Mouse (Mus musculus): ENCODE data around the gene Cdkn2aipnl.

Gene Cdkn2aipnl

GRCm38 (mm10) chr11:51946144-51946543, 21.3 kb upstream of the Cdkn2aipnl start:
- DNase-seq (ENCODE audit: low read depth, low spot score) = no peak

- DNase-seq (ENCODE audit: low read depth, low spot score) = no peak
Measured at GRCm38 (mm10) chr11:51949155-51949840, 18.2 kb upstream of the Cdkn2aipnl start.

- DNase-seq (ENCODE audit: low read depth, low spot score) = no peak
Measured at GRCm38 (mm10) chr11:51949919-51950318, 17.5 kb upstream of the Cdkn2aipnl start.

GRCm38 (mm10) chr11:51951861-51952420, 15.5 kb upstream of the Cdkn2aipnl start:
- no peak for DNase-seq (ENCODE audit: low read depth, low spot score)

DNA sequence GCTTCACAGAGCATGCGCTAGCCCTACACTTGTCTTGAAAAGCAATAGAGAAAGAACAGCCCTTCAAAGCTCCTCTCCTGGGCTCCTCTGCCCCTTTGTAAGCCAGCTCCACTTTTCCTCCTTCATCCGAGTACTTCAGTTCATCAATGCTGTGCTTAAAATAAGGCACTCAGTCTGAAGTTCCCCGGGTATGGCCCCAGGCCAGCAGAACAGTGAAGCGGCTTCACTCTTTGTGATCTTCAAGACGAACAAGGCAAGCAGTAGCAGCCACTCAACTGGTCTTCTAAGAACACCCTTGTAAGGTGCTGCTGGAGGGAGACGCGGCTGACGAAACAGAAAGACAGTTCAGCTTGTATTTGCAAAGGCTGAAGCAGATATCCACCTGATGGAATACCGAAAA, 11.3 kb upstream of the Cdkn2aipnl start:
- DNase-seq (ENCODE audit: low read depth, low spot score) = no peak

GRCm38 (mm10) chr11:51957760-51958159, 9.7 kb upstream of the Cdkn2aipnl start:
- DNase-seq (ENCODE audit: low read depth, low spot score) = no peak

DNA sequence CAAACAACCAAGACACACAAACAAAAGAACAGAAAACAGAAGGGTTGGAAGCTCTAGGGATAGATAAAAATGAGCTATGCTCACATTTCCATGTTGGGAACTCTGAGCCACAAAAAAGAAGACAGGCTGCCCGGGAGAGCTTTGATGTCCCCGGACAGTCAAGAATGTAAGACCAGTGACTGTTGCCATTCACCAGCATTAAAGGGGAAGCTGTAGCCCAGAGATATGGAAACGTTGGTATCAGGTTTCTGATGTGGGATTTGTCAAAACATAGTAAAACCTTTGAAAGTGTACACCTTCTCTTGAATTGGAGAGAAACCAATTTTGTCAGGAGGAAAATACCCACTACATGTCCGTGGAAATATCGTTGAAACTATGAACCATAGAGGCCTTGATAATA, 8.0 kb upstream of the Cdkn2aipnl start:
- DNase-seq (ENCODE audit: low read depth, low spot score) = no peak

- DNase-seq (ENCODE audit: low read depth, low spot score) = no peak
Measured at GRCm38 (mm10) chr11:51960061-51960460, 7.4 kb upstream of the Cdkn2aipnl start.

DNA sequence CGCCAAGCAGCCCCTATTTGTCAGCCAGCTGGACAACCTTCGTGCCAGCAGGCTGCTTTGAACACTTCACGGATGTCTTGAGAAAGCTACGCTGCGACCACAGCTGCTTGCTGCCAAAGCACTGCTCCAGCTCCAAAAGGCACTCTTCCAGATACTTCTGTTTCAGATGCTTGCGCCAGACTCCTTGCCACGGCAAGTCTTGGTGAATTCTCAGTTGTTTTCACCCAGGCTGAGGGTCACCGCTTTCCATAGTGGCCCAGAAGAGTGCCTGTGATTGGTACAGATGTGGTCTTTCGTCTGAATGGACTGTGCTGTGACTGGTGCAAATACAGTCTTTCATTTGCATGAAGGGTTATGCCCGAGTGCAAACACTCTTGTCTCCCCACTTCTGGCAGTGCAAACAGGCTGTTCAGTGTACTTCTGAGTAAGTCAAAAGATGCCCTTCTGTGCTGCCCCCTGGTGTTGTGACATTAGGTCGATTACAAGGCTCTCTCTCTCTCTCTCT, 6.4 kb upstream of the Cdkn2aipnl start:
- DNase-seq (ENCODE audit: low read depth, low spot score) = no peak

- DNase-seq (ENCODE audit: low read depth, low spot score) = no peak
Measured at GRCm38 (mm10) chr11:51961761-51962160, 5.7 kb upstream of the Cdkn2aipnl start.

- no peak for DNase-seq (ENCODE audit: low read depth, low spot score)
Measured at GRCm38 (mm10) chr11:51962277-51962676, 5.2 kb upstream of the Cdkn2aipnl start.

- DNase-seq (ENCODE audit: low read depth, low spot score) = no peak
Measured at GRCm38 (mm10) chr11:51966651-51967050, 810 bp upstream of the Cdkn2aipnl start.

- DNase-seq (ENCODE audit: low read depth, low spot score) = no peak
Measured at GRCm38 (mm10) chr11:51968896-51969295, 1.4 kb downstream of the Cdkn2aipnl start.

DNA sequence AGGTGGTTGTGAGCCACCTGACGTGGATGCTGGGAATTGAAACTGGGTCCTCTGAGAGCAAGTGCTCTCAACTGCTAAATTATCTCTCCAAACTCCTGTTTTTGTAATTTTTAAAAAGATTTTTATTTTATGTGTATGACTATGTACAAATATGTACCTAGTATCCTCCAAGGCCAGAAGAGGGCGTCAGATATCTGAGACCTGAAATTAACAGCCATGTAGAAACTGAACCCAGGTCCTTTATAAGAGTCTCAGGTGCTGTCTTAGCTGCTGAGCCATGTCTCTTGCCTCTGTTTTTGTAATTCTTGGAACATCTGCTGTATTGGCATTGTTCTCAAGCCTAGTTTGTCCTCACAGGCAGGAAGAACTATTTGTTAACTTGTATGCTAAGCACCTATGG, 2.0 kb downstream of the Cdkn2aipnl start:
- no peak for DNase-seq (ENCODE audit: low read depth, low spot score)

DNA sequence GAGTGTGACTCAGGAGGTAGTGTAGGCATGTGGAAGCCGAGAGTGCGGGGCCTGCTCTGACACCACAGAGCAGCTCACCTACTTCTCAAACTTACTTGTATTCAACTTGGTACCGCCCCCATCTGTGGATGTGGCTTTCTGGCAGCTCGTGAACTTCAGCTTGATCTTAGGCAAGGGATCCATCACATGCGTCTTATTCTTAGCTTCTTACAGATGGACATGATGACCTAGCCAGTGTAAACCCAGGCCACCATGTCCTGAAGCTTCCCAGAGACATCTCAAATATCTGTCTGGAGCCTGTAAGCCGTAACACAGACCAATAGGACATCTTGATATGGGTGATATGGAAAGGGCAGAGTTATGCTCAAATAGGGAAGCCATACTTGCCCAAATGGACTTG, 4.2 kb downstream of the Cdkn2aipnl start:
- no peak for DNase-seq (ENCODE audit: low read depth, low spot score)

GRCm38 (mm10) chr11:51999611-52000289, 32.3 kb downstream of the Cdkn2aipnl start:
- DNase-seq (ENCODE audit: low read depth, low spot score) = no peak

DNA sequence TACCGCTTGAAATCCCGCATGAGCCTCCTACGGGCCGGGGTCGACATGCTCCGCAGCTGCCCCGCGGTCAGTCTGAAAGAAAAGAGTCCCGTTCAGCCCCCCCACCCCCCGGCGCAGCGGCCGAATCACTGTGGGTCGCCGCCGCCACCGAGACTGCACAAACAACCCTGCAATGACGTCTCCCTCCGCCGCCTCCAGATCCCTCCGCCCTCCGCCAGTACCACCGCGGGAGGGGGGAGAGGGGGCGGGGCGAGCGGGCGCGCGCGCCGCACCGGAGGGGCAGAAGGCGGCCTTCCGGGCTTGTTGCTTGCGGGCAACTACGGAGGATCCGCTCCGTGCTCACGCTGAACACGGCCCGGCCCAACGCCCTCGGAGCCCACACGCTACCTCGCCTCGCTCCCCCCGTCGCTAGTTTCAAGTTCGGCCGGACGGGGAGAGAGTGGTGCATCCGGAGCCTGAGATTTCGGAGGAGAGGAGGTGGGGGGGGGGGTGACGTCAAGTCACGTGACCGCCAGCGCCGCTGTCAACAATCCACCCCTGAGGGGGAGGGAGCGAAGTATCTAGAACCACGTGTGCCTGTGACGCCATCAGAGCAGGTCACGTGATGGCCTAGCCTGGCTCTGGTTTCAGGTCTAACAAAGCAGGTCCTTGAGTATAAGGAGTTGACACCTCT, 33.0 kb downstream of the Cdkn2aipnl start, which contains the start of gene Ube2b:
TSS of gene Ube2b (minus strand) at position 473 of the 673 bp plus-strand sequence.
- DNase-seq (ENCODE audit: low read depth, low spot score) = peak; percentile 98

- no peak for DNase-seq (ENCODE audit: low read depth, low spot score)
Measured at GRCm38 (mm10) chr11:52001341-52001740, 33.9 kb downstream of the Cdkn2aipnl start.

DNA sequence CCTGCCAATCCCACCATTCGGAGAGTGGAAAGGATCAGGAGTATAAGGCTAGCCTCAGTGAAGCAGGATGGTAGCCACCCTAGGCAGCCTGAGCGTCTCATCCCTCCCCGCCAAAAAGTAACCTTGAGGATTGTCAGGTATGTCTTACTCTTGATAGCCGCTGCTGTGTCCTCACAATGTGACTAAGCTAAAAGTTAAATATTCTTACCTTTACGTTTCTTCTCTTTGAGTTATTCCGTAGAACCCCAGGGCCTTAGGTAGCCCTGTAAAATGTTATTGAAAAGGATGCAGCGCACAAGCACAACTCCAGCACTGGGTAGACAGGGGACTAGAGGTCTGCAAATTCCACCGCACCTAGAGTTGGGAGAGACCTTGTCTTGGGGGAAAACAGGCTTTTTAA, 34.4 kb downstream of the Cdkn2aipnl start:
- DNase-seq (ENCODE audit: low read depth, low spot score) = no peak

DNA sequence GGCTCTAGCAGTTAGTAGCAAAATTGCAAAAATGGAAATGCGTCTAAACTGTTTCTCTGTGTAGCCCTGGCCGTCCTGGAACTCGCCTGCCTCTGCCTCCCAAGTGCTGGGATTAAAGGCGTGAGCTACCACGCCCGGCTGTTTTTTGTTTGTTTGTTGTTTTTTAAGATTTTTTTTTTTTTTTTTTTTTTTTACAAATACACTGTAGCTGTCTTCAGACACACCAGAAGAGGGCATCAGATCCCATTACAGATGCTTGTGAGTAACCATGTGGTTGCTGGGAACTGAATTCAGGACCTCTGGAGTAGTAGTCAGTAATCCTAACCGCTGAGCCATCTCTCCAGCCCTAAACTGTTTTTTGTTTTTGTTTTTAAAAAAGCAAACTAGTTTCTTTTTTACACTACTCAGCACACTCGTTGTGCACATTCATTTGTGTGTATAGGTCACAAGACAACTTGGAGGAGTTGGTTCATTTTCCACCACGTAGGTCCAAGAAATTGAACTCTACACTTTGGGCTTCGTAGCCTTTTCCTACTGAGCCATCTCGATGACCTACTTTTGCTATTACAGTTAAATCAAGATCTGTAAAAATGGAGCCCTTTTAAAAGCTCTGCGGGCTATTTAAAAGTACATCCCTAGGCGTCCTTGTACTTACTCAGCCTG, 35.5 kb downstream of the Cdkn2aipnl start:
- DNase-seq (ENCODE audit: low read depth, low spot score) = no peak

DNA sequence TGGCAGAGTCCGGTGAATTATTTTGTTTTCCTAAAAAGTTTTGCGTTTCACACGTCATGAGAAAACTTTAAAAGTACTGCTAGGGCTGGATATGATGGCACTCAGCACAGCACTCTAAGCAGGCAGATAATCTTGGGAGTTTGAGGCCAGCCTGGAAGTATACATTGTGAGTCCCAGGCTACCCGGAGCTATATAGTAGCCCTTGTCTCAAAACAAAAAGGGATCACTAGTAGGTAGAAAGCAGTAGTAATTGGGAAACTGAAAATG, 36.0 kb downstream of the Cdkn2aipnl start:
- no peak for DNase-seq (ENCODE audit: low read depth, low spot score)

All from telencephalon, adult 2 months (tissue).